Mouse (Mus musculus) kidney, adult 2 months (tissue): ENCODE measurements around the gene Syndig1l.

Source experiments
- CTCF ChIP-seq: fragments of 200-500 bp; conservative IDR thresholded peaks from 2 replicates; pipeline ENCODE4 v1.5.1; 2011; ENCODE audit warnings: low read depth, mild to moderate bottlenecking, control low read depth, low read length, moderate library complexity, mixed read lengths; ENCODE audit not compliant: insufficient read depth, insufficient read length
- POLR2A ChIP-seq: fragments of 200-500 bp; IDR thresholded peaks from one replicate; pipeline ENCODE4 v1.6.1; 2011; ENCODE audit warnings: low read depth, low read length, control low read depth

DNA sequence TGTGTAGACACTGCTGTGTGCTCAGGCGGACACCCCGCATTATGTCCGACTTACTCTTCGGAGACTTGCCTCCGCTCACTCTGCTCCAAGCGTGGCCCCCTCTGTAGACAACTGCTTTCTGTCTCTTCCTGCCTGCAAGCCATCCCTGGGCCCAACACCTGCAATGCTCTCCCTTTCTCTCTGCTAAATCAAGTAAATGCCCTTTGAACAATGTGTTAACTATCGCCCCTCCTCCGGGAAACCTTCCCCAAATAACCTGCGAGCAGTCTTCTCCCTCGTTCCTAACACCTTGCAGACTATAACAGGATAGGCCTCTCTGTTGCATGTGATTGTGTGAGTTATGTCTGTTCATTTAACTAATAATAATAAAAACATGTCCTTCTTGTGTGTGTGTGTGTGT is 44.9 kb upstream of the Syndig1l start:
- TF ChIP-seq CTCF (no peak), POLR2A (no peak)
